Mouse (Mus musculus) ES-Bruce4 (cell line): ENCODE measurements at regions not wholly inside any gene's neighbourhood (a gene's known extent, or its start where the extent isn't known, plus 50 kb on each side); places are given as distances from the start of the nearest gene placed in this dataset.

ENCODE experiments used
- CTCF ChIP-seq: IDR thresholded peaks from one replicate; pipeline ENCODE4 v1.8.1; 2011; ENCODE audit warnings: low read depth, low read length
- EP300 ChIP-seq: IDR thresholded peaks from 2 replicates; pipeline ENCODE4 v1.6.1; 2011; ENCODE audit warnings: low read depth, low read length; ENCODE audit not compliant: insufficient read depth

- TF ChIP-seq CTCF (no peak), EP300 (no peak)
These were observed 638.9 kb upstream of the Igfbp3 start for GRCm38 (mm10) chr11:7852612-7853011.
